Mouse (Mus musculus): ENCODE measurements at regions not wholly inside any gene's neighbourhood (a gene's known extent, or its start where the extent isn't known, plus 50 kb on each side); places are given as distances from the start of the nearest gene placed in this dataset.

DNA sequence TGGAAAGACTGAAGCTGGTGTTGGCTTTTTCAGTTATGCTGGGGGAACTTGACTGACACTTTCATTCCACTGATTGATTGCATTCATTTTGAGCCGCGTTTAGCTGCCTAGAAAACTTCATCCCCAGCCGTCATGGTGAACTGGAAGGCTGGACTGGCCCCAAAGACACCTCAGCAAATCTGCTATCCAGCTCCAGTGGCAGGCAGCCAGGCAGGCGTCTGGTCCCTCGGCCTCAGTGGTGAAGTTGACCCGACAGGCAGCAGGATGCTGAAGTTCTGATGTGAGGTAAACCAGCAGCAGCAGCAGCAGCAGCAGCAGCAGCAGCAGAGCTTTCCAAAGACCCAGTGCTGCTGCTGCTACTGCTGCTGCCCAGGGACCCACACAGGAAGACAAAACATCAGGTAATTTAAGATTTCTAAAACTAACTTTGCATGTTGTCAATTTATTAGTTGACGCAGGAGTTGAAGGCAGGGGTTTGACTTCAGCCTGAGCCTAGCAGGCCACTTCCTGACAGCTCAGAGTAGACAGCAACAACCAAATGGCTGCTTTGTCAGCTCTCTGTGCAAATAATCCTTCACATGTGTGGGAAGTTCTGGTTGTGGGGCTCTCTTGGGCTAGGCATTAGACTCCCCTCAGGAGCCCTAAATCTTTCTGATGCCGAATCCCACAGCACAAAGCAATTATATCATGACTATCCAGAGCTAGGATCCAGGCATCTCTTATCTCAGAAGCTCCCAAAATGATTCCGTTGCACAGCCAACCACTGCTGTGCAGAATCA, 200.4 kb upstream of the Nhs start:
- Histone ChIP-seq H3K36me3 (ENCODE audit: control insufficient read depth, insufficient read depth) (no peaks in the 10 kb centered on the region), H3K9ac (ENCODE audit: low read depth, low read length) (no peak overlapping the region), H3K27ac (ENCODE audit: low read depth, low read length) (no peak overlapping the region), H3K4me2 (replicated peaks; ENCODE audit: low read depth) (no peak overlapping the region), H3K4me3 (ENCODE audit: low read depth, low read length) (no peak overlapping the region), H3K4me1 (replicated peaks; ENCODE audit: control insufficient read depth, insufficient read depth, low read length) (no peaks in the 10 kb centered on the region), H3K9me3 (ENCODE audit: control insufficient read depth) (no peaks in the 10 kb centered on the region), H3K27me3 (replicated peaks; ENCODE audit: control insufficient read depth, insufficient read depth, low read length) (no peaks in the 10 kb centered on the region)
- 51% methylated on average over 9 of the region's 9 CpGs for WGBS
- ATAC-seq = no peak
- TF ChIP-seq CTCF (IDR thresholded peaks at IDR 0.05; ENCODE audit: low read depth) = no peak

DNA sequence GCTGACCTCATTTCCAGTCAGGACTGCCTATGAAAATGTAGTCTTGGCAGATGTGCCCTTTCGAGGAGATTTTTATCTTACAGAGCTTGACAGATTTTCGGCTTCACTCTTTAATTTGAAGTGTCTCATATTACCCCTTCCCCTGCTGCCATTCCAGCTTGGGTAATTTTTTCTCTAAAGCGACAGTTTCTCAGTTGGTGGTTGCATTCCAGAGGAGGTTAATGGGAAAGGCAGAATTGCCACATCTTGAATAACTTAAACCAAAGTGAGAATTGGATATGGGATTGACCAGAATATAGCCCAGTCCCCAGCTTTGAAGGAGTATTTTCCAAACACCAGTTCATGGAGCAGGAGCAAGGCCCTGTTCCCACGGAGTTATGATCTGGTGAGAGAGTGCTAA, 188.8 kb upstream of the Nhs start:
- Histone ChIP-seq H3K4me1 (replicated peaks; ENCODE audit: control insufficient read depth, insufficient read depth, low read length) (no peaks in the 10 kb centered on the region), H3K4me3 (ENCODE audit: low read depth, low read length) (no peak overlapping the region), H3K4me2 (replicated peaks; ENCODE audit: low read depth) (no peak overlapping the region), H3K9me3 (ENCODE audit: control insufficient read depth) (no peaks in the 10 kb centered on the region), H3K27me3 (replicated peaks; ENCODE audit: control insufficient read depth, insufficient read depth, low read length) (no peaks in the 10 kb centered on the region), H3K9ac (ENCODE audit: low read depth, low read length) (no peak overlapping the region), H3K36me3 (ENCODE audit: control insufficient read depth, insufficient read depth) (no peaks in the 10 kb centered on the region), H3K27ac (ENCODE audit: low read depth, low read length) (no peak overlapping the region)
- no peak for TF ChIP-seq CTCF (IDR thresholded peaks at IDR 0.05; ENCODE audit: low read depth)
- no peak for ATAC-seq
- 58% methylated on average over 4 of the region's 4 CpGs for WGBS

DNA sequence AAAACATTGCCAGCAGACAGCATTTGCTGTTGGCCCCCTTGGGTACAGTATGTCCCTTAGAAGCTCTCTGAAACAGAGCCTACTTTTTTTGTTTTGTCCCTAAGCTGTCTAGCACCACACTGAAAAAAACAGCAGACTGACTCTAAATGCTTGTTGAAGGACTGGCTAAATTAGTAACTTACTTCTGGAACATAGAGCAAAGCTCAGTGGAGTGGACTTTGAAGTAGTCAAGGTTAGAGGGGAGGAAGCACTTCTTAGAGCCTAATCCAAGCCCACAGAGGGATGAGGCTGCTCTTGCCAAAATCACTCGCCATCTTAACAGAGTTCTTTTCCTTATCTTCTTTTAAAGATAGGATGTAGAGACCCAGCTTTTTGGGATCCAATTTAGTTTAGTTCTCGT, 188.4 kb upstream of the Nhs start:
- Histone ChIP-seq H3K36me3 (ENCODE audit: control insufficient read depth, insufficient read depth) (no peaks in the 10 kb centered on the region), H3K9me3 (ENCODE audit: control insufficient read depth) (no peaks in the 10 kb centered on the region), H3K27ac (ENCODE audit: low read depth, low read length) (no peak overlapping the region), H3K9ac (ENCODE audit: low read depth, low read length) (no peak overlapping the region), H3K4me1 (replicated peaks; ENCODE audit: control insufficient read depth, insufficient read depth, low read length) (no peaks in the 10 kb centered on the region), H3K4me2 (replicated peaks; ENCODE audit: low read depth) (no peak overlapping the region), H3K27me3 (replicated peaks; ENCODE audit: control insufficient read depth, insufficient read depth, low read length) (no peaks in the 10 kb centered on the region), H3K4me3 (ENCODE audit: low read depth, low read length) (no peak overlapping the region)
- no peak for ATAC-seq
- WGBS = 57% methylated on average over 2 of the region's 2 CpGs
- TF ChIP-seq CTCF (IDR thresholded peaks at IDR 0.05; ENCODE audit: low read depth) = no peak

DNA sequence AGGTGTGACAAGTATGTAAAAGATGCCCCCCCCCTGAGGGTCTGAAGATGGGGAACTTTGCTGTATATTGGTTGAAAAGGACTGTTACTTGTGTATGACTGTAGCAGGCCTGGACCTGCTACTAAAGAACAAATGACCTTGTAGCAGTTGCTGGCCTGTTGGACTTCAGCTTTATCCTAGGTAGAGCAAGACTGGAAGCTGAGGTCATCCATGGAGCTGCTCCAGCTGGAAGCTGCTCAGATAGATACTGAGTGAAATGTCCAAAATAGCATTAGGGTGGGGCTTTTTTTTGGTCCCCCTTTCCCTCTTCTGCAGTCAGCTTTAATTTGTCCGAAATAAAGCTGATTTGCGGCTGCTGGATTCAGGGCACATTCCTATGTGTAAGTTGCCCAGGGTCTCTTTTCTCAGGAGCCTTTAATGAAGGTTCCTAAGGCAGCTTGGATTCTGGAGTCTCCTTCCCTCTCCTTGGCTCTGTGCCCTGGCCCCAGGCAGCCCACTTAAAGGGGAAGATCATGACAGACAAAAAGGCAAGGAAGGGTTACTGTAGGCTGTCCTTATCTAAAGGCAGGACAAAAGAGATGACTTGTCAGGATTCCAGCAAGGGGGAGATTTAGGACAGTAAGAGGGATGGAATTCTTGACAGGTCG, 186.1 kb upstream of the Nhs start:
- no peak for ATAC-seq
- Histone ChIP-seq H3K9me3 (ENCODE audit: control insufficient read depth) (no peaks in the 10 kb centered on the region), H3K36me3 (ENCODE audit: control insufficient read depth, insufficient read depth) (no peaks in the 10 kb centered on the region), H3K27ac (ENCODE audit: low read depth, low read length) (no peak overlapping the region), H3K4me3 (ENCODE audit: low read depth, low read length) (no peak overlapping the region), H3K4me2 (replicated peaks; ENCODE audit: low read depth) (no peak overlapping the region), H3K4me1 (replicated peaks; ENCODE audit: control insufficient read depth, insufficient read depth, low read length) (no peaks in the 10 kb centered on the region), H3K27me3 (replicated peaks; ENCODE audit: control insufficient read depth, insufficient read depth, low read length) (no peaks in the 10 kb centered on the region), H3K9ac (ENCODE audit: low read depth, low read length) (no peak overlapping the region)
- WGBS = 65% methylated on average over 3 of the region's 3 CpGs
- TF ChIP-seq CTCF (IDR thresholded peaks at IDR 0.05; ENCODE audit: low read depth) = no peak

DNA sequence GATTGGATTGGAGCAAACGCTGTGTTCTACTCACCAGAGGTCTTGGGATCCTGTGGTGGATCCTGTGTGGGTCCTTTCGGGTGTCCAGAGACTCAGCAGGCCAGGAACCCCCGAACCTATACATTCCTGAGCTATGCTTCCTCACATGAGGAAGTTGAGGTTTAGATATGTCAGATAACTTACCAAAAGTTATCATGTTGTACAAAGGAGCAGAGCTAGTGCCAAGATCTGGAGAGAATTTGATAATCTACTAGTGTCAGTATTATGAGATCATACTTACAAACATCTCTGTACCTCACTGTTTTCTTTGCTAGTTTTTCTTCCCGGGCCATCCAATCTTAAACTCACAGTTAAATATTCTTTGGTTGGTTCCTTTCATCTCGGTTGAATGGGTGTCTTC, 172.6 kb upstream of the Nhs start:
- no peak overlapping the region for H3K9ac ChIP-seq (ENCODE audit: low read depth, low read length)
- H3K27me3 ChIP-seq (replicated peaks; ENCODE audit: control insufficient read depth, insufficient read depth, low read length) = no peaks in the 10 kb centered on the region
- H3K4me3 ChIP-seq (ENCODE audit: low read depth, low read length) = no peak overlapping the region
- 86% methylated on average over 5 of the region's 5 CpGs for WGBS
- no peak for ATAC-seq
- H3K9me3 ChIP-seq (ENCODE audit: control insufficient read depth) = no peaks in the 10 kb centered on the region
- no peak for TF ChIP-seq CTCF (IDR thresholded peaks at IDR 0.05; ENCODE audit: low read depth)
- H3K36me3 ChIP-seq (ENCODE audit: control insufficient read depth, insufficient read depth) = no peaks in the 10 kb centered on the region
- H3K4me2 ChIP-seq (replicated peaks; ENCODE audit: low read depth) = no peak overlapping the region
- H3K4me1 ChIP-seq (replicated peaks; ENCODE audit: control insufficient read depth, insufficient read depth, low read length) = no peaks in the 10 kb centered on the region
- no peak overlapping the region for H3K27ac ChIP-seq (ENCODE audit: low read depth, low read length)

DNA sequence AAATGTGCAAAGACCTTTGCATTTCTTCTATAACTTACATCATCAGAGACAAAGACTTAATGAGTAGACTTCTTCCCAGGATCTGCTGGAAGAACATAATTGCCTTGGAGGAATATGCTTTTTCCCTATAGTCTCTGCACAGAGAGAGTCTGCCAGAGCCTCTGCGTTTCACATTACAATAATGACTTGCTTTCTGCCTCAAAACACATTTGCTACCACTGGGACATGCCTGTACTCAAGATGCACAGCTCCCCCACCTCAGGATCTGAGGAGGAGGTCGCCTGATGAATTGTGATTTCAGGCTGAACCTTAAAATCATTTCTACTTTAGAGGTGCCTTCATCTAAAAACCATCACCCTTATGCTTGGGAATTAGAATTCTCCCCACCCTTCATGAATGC, 148.1 kb upstream of the Nhs start:
- no peaks in the 10 kb centered on the region for H3K9me3 ChIP-seq (ENCODE audit: control insufficient read depth)
- no peak overlapping the region for H3K4me3 ChIP-seq (ENCODE audit: low read depth, low read length)
- H3K9ac ChIP-seq (ENCODE audit: low read depth, low read length) = no peak overlapping the region
- TF ChIP-seq CTCF (IDR thresholded peaks at IDR 0.05; ENCODE audit: low read depth) = no peak
- ATAC-seq = no peak
- H3K4me1 ChIP-seq (replicated peaks; ENCODE audit: control insufficient read depth, insufficient read depth, low read length) = no peaks in the 10 kb centered on the region
- no peaks in the 10 kb centered on the region for H3K27me3 ChIP-seq (replicated peaks; ENCODE audit: control insufficient read depth, insufficient read depth, low read length)
- 71% methylated on average over 2 of the region's 2 CpGs for WGBS
- no peak overlapping the region for H3K27ac ChIP-seq (ENCODE audit: low read depth, low read length)
- H3K36me3 ChIP-seq (ENCODE audit: control insufficient read depth, insufficient read depth) = no peaks in the 10 kb centered on the region
- H3K4me2 ChIP-seq (replicated peaks; ENCODE audit: low read depth) = no peak overlapping the region
